Mouse (Mus musculus) embryonic facial prominence, embryonic 14.5 days (tissue): ENCODE results near the gene Tanc2. TPM values are rescaled to one million over a fixed set of nuclear protein-coding genes. Genes with fewer than 3 reads are reported as not detected.

ENCODE experiments used
- ATAC-seq: fragments of 200-750 bp; cut with Nextera tagmentation; 2 replicates; pipeline ENCODE4 v1.8.0; 2017; ENCODE audit warnings: low read depth, moderate number of reproducible peaks, moderate TSS enrichment
- DNase-seq: peaks from one replicate; pipeline ENCODE4 v3.0.0-alpha.2; 2015; ENCODE audit warnings: low spot score
- H3K27ac ChIP-seq: fragments of 300-500 bp; sonication (generic); replicated peaks from 2 replicates; pipeline ENCODE4 v1.5.1; 2014; ENCODE audit warnings: low read depth, mild to moderate bottlenecking, low read length, moderate library complexity
- H3K27me3 ChIP-seq: fragments of 300-500 bp; sonication (generic); replicated peaks from 2 replicates; pipeline ENCODE4 v1.6.1; 2014; ENCODE audit warnings: low read length; ENCODE audit not compliant: control insufficient read depth, insufficient read depth
- H3K36me3 ChIP-seq: fragments of 300-500 bp; sonication (generic); 2 replicates; pipeline ENCODE4 v1.6.1; 2014; ENCODE audit warnings: low read length, mixed read lengths; ENCODE audit not compliant: control insufficient read depth, insufficient read depth
- H3K4me1 ChIP-seq: fragments of 300-500 bp; sonication (generic); 2 replicates; pipeline ENCODE4 v1.6.1; 2014; ENCODE audit warnings: antibody characterized with exemption, low read length; ENCODE audit not compliant: control insufficient read depth, insufficient read depth
- H3K4me2 ChIP-seq: fragments of 300-500 bp; sonication (generic); 2 replicates; pipeline ENCODE4 v1.6.1; 2014; ENCODE audit warnings: low read depth, mild to moderate bottlenecking, low read length, moderate library complexity, mixed read lengths
- H3K4me3 ChIP-seq: fragments of 300-500 bp; sonication (generic); 2 replicates; pipeline ENCODE4 v1.5.1; 2014; ENCODE audit warnings: low read depth, mild to moderate bottlenecking, low read length
- H3K9ac ChIP-seq: fragments of 300-500 bp; sonication (generic); 2 replicates; pipeline ENCODE4 v1.6.1; 2014; ENCODE audit warnings: low read depth, mild to moderate bottlenecking, low read length, moderate library complexity, mixed read lengths
- H3K9me3 ChIP-seq: fragments of 300-500 bp; sonication (generic); 2 replicates; pipeline ENCODE4 v1.6.1; 2016; ENCODE audit warnings: low read length; ENCODE audit not compliant: control insufficient read depth
- WGBS: fragments of 180-500 bp; shearing (Covaris S2); extraction: QIAGEN DNeasy Blood & Tissue Kit; methylation state at CpG from one replicate; pipeline ENCODE4 v1.1.7; 2014; 5-methylcytosine and 5-hydroxymethylcytosine counted together
- polyA plus RNA-seq: library from polyadenylated mRNA; unstranded; fragments of >200 nt; fragmentation: Nextera tagmentation; extraction: Ambion mirVana; gene quantifications from 2 replicates; pipeline ENCODE4 v1.2.1, GENCODE M21; 2014

Gene Tanc2
- polyA plus RNA-seq, 1 experiment from 2014 or later, result 13.7 TPM

GRCm38 (mm10) chr11:105928171-105928570, 338.4 kb downstream of the Tanc2 start:
- Histone ChIP-seq H3K4me2 (no peak overlapping the region), H3K9ac (no peak overlapping the region), H3K4me1 (no peaks in the 10 kb centered on the region), H3K9me3 (no peaks in the 10 kb centered on the region), H3K27ac (no peak overlapping the region), H3K36me3 (peaks cover 13% of the 10 kb centered on the region), H3K4me3 (no peak overlapping the region), H3K27me3 (no peaks in the 10 kb centered on the region)
- WGBS, result 66% methylated on average over 5 of the region's 5 CpGs
- ATAC-seq (no peak), DNase-seq (no peak)

- H3K9me3 ChIP-seq, result no peaks in the 10 kb centered on the region
- H3K4me3 ChIP-seq, result no peak overlapping the region
- no peak overlapping the region for H3K27ac ChIP-seq
- WGBS, result 79% methylated on average over 3 of the region's 3 CpGs
- no peak for ATAC-seq
- no peak overlapping the region for H3K9ac ChIP-seq
- DNase-seq, result no peak
- no peaks in the 10 kb centered on the region for H3K4me1 ChIP-seq
- H3K4me2 ChIP-seq, result no peak overlapping the region
- no peaks in the 10 kb centered on the region for H3K36me3 ChIP-seq
- no peaks in the 10 kb centered on the region for H3K27me3 ChIP-seq
Observed at GRCm38 (mm10) chr11:105931380-105931779, 341.6 kb downstream of the Tanc2 start.

GRCm38 (mm10) chr11:105933746-105934145, 344.0 kb downstream of the Tanc2 start:
- Histone ChIP-seq H3K9me3 (no peaks in the 10 kb centered on the region), H3K27me3 (no peaks in the 10 kb centered on the region), H3K9ac (no peak overlapping the region), H3K4me1 (no peaks in the 10 kb centered on the region), H3K4me2 (no peak overlapping the region), H3K36me3 (no peaks in the 10 kb centered on the region), H3K4me3 (no peak overlapping the region), H3K27ac (no peak overlapping the region)
- ATAC-seq (no peak), DNase-seq (no peak)
- WGBS, result 82% methylated on average over 8 of the region's 8 CpGs

- WGBS, result 70% methylated on average over 5 of the region's 5 CpGs
- H3K9ac ChIP-seq, result no peak overlapping the region
- H3K27ac ChIP-seq, result no peak overlapping the region
Observed at GRCm38 (mm10) chr11:105934303-105934711, 344.5 kb downstream of the Tanc2 start.

GRCm38 (mm10) chr11:105934816-105935215, 345.0 kb downstream of the Tanc2 start:
- DNase-seq (peak; percentile 30), ATAC-seq (peak; percentile 28; the same call in 1 of the 2 replicates)
- 42% methylated on average over 6 of the region's 6 CpGs for WGBS
- Histone ChIP-seq H3K4me3 (no peak overlapping the region), H3K27me3 (no peaks in the 10 kb centered on the region), H3K4me2 (no peak overlapping the region), H3K9ac (no peak overlapping the region), H3K36me3 (no peaks in the 10 kb centered on the region), H3K4me1 (no peaks in the 10 kb centered on the region), H3K9me3 (no peaks in the 10 kb centered on the region), H3K27ac (no peak overlapping the region)

More at GRCm38 (mm10) chr11:105934303-105934711, 344.5 kb downstream of the Tanc2 start:
- no peak overlapping the region for H3K4me2 ChIP-seq
- no peak overlapping the region for H3K4me3 ChIP-seq
- no peaks in the 10 kb centered on the region for H3K9me3 ChIP-seq
- H3K4me1 ChIP-seq, result no peaks in the 10 kb centered on the region
- H3K27me3 ChIP-seq, result no peaks in the 10 kb centered on the region
- ATAC-seq (peak; percentile 41; the same call in 1 of the 2 replicates), DNase-seq (peak; percentile 31)
- H3K36me3 ChIP-seq, result no peaks in the 10 kb centered on the region

GRCm38 (mm10) chr11:105935496-105935895, 345.7 kb downstream of the Tanc2 start:
- no peak overlapping the region for H3K9ac ChIP-seq
- DNase-seq, result no peak
- H3K27ac ChIP-seq, result no peak overlapping the region
- no peaks in the 10 kb centered on the region for H3K9me3 ChIP-seq
- no peaks in the 10 kb centered on the region for H3K4me1 ChIP-seq
- H3K4me2 ChIP-seq, result no peak overlapping the region
- no peak for ATAC-seq
- no peaks in the 10 kb centered on the region for H3K27me3 ChIP-seq
- H3K4me3 ChIP-seq, result no peak overlapping the region
- no peaks in the 10 kb centered on the region for H3K36me3 ChIP-seq
- WGBS, result 83% methylated on average over 8 of the region's 8 CpGs

- ATAC-seq (no peak), DNase-seq (no peak)
- H3K4me1 ChIP-seq, result no peaks in the 10 kb centered on the region
- no peaks in the 10 kb centered on the region for H3K36me3 ChIP-seq
- no peak overlapping the region for H3K9ac ChIP-seq
- no peak overlapping the region for H3K4me2 ChIP-seq
- H3K4me3 ChIP-seq, result no peak overlapping the region
- H3K27me3 ChIP-seq, result no peaks in the 10 kb centered on the region
- no peak overlapping the region for H3K27ac ChIP-seq
- H3K9me3 ChIP-seq, result no peaks in the 10 kb centered on the region
- 85% methylated on average over 6 of the region's 6 CpGs for WGBS
Observed at GRCm38 (mm10) chr11:105936200-105936599, 346.4 kb downstream of the Tanc2 start.

- Histone ChIP-seq H3K4me3 (no peak overlapping the region), H3K27me3 (no peaks in the 10 kb centered on the region), H3K9ac (no peak overlapping the region), H3K9me3 (no peaks in the 10 kb centered on the region), H3K4me2 (no peak overlapping the region), H3K36me3 (no peaks in the 10 kb centered on the region), H3K27ac (no peak overlapping the region), H3K4me1 (no peaks in the 10 kb centered on the region)
- no peak for DNase-seq
- WGBS, result 92% methylated on average over 3 of the region's 3 CpGs
- ATAC-seq, result no peak
Observed at GRCm38 (mm10) chr11:105936974-105937373, 347.2 kb downstream of the Tanc2 start.

GRCm38 (mm10) chr11:105938771-105939170, 349.0 kb downstream of the Tanc2 start:
- H3K27ac ChIP-seq, result no peak overlapping the region
- ATAC-seq (no peak), DNase-seq (no peak)
- H3K4me3 ChIP-seq, result no peak overlapping the region
- H3K36me3 ChIP-seq, result no peaks in the 10 kb centered on the region
- peaks cover 12% of the 10 kb centered on the region for H3K27me3 ChIP-seq
- 67% methylated on average over 9 of the region's 9 CpGs for WGBS
- no peak overlapping the region for H3K9ac ChIP-seq
- H3K4me2 ChIP-seq, result no peak overlapping the region
- no peaks in the 10 kb centered on the region for H3K9me3 ChIP-seq
- no peaks in the 10 kb centered on the region for H3K4me1 ChIP-seq
